Mouse (Mus musculus) ES-E14 (cell line): Measurements from ENCODE around the gene Rps29.

Experiments used
- CHD2 ChIP-seq: IDR thresholded peaks from 2 replicates; pipeline ENCODE4 v1.6.1; 2014; ENCODE audit warnings: mild to moderate bottlenecking, low read depth, low read length, inconsistent platforms
- ZC3H11A ChIP-seq: IDR thresholded peaks from 2 replicates; pipeline ENCODE4 v1.6.1; 2012; ENCODE audit warnings: low read depth, mild to moderate bottlenecking, inconsistent platforms, low read length, borderline replicate concordance

- no peak for TF ChIP-seq CHD2
- no peak for TF ChIP-seq ZC3H11A
Measured at GRCm38 (mm10) chr12:69208520-69208919, 49.5 kb upstream of the Rps29 start.
